Mouse (Mus musculus): Measurements from ENCODE around the gene Garnl3. TPM values are rescaled to one million over a fixed set of nuclear protein-coding genes. Genes with fewer than 3 reads are reported as not detected.

Garnl3 gene
- total RNA-seq, 1 experiment: 8.5 TPM

- Histone ChIP-seq H3K4me3 (ENCODE audit: insufficient read depth in 1 of 2, low read depth in 1 of 2, low read length in 2 of 2, poor library complexity in 1 of 2, severe bottlenecking in 1 of 2) (no peak overlapping the region), H3K36me3 (ENCODE audit: control insufficient read depth, insufficient read depth, low read length, poor library complexity, severe bottlenecking) (no peaks in the 10 kb centered on the region), H3K27ac (ENCODE audit: insufficient read depth, low read depth, low read length, poor library complexity, severe bottlenecking) (no peak overlapping the region), H3K4me1 (ENCODE audit: control insufficient read depth in 2 of 2, insufficient read depth in 2 of 2, low read length in 2 of 2, poor library complexity in 1 of 2) (no peaks in the 10 kb centered on the region), H3K9me3 (ENCODE audit: control insufficient read depth, insufficient read depth, low read depth, low read length) (no peaks in the 10 kb centered on the region), H3K9ac (ENCODE audit: insufficient read depth, low read depth, low read length, poor library complexity, severe bottlenecking) (no peak overlapping the region)
- in situ Hi-C loops (cut with MboI; ENCODE audit: low sequenced_read_pairs in 2 of 2, unreplicated experiment in 2 of 2): no loop called here
- TF ChIP-seq ZC3H11A (IDR thresholded peaks at IDR 0.05; ENCODE audit: borderline replicate concordance, low read depth, low read length) (no peak), ZNF384 (IDR thresholded peaks at IDR 0.05; ENCODE audit: low read depth, low read length) (no peak), HCFC1 (IDR thresholded peaks at IDR 0.05; ENCODE audit: borderline replicate concordance, insufficient read depth, low read length) (no peak), CHD2 (IDR thresholded peaks at IDR 0.05; ENCODE audit: low read depth, low read length) (no peak), MAFK (IDR thresholded peaks at IDR 0.05; ENCODE audit: insufficient read depth, low read depth, low read length) (no peak)
- DNase-seq (ENCODE audit: low read depth, low spot score): no peak
Observed at GRCm38 (mm10) chr2:33045899-33046298, 85.6 kb downstream of the Garnl3 start.

GRCm38 (mm10) chr2:33042781-33043180 lies 88.7 kb downstream of the Garnl3 start:
- Histone ChIP-seq H3K9me3 (ENCODE audit: control insufficient read depth, insufficient read depth, low read depth, low read length) (no peaks in the 10 kb centered on the region), H3K27ac (ENCODE audit: insufficient read depth, low read depth, low read length, poor library complexity, severe bottlenecking) (no peak overlapping the region), H3K9ac (ENCODE audit: insufficient read depth, low read depth, low read length, poor library complexity, severe bottlenecking) (no peak overlapping the region), H3K36me3 (ENCODE audit: control insufficient read depth, insufficient read depth, low read length, poor library complexity, severe bottlenecking) (no peaks in the 10 kb centered on the region), H3K4me1 (ENCODE audit: control insufficient read depth in 2 of 2, insufficient read depth in 2 of 2, low read length in 2 of 2, poor library complexity in 1 of 2) (no peaks in the 10 kb centered on the region), H3K4me3 (ENCODE audit: insufficient read depth in 1 of 2, low read depth in 1 of 2, low read length in 2 of 2, poor library complexity in 1 of 2, severe bottlenecking in 1 of 2) (no peak overlapping the region)
- TF ChIP-seq CHD2 (IDR thresholded peaks at IDR 0.05; ENCODE audit: low read depth, low read length) (no peak), MAFK (IDR thresholded peaks at IDR 0.05; ENCODE audit: insufficient read depth, low read depth, low read length) (no peak), ZNF384 (IDR thresholded peaks at IDR 0.05; ENCODE audit: low read depth, low read length) (no peak), ZC3H11A (IDR thresholded peaks at IDR 0.05; ENCODE audit: borderline replicate concordance, low read depth, low read length) (no peak), HCFC1 (IDR thresholded peaks at IDR 0.05; ENCODE audit: borderline replicate concordance, insufficient read depth, low read length) (no peak)
- DNase-seq (ENCODE audit: low read depth, low spot score): no peak
- in situ Hi-C loops (cut with MboI; ENCODE audit: low sequenced_read_pairs in 2 of 2, unreplicated experiment in 2 of 2): no loop called here

GRCm38 (mm10) chr2:33041571-33041970 lies 89.9 kb downstream of the Garnl3 start:
- no peaks in the 10 kb centered on the region for H3K36me3 ChIP-seq (ENCODE audit: control insufficient read depth, insufficient read depth, low read length, poor library complexity, severe bottlenecking)
- H3K9ac ChIP-seq (ENCODE audit: insufficient read depth, low read depth, low read length, poor library complexity, severe bottlenecking): no peak overlapping the region
- no peak overlapping the region for H3K4me3 ChIP-seq (ENCODE audit: insufficient read depth in 1 of 2, low read depth in 1 of 2, low read length in 2 of 2, poor library complexity in 1 of 2, severe bottlenecking in 1 of 2)
- TF ChIP-seq ZNF384 (IDR thresholded peaks at IDR 0.05; ENCODE audit: low read depth, low read length) (no peak), CHD2 (IDR thresholded peaks at IDR 0.05; ENCODE audit: low read depth, low read length) (no peak), MAFK (IDR thresholded peaks at IDR 0.05; ENCODE audit: insufficient read depth, low read depth, low read length) (no peak)
- DNase-seq (ENCODE audit: low read depth, low spot score): no peak
- no peaks in the 10 kb centered on the region for H3K4me1 ChIP-seq (ENCODE audit: control insufficient read depth in 2 of 2, insufficient read depth in 2 of 2, low read length in 2 of 2, poor library complexity in 1 of 2)
- in situ Hi-C loops (cut with MboI; ENCODE audit: low sequenced_read_pairs in 2 of 2, unreplicated experiment in 2 of 2): no loop called here
- no peaks in the 10 kb centered on the region for H3K9me3 ChIP-seq (ENCODE audit: control insufficient read depth, insufficient read depth, low read depth, low read length)
- no peak overlapping the region for H3K27ac ChIP-seq (ENCODE audit: insufficient read depth, low read depth, low read length, poor library complexity, severe bottlenecking)

- TF ChIP-seq CHD2 (IDR thresholded peaks at IDR 0.05; ENCODE audit: low read depth, low read length) (no peak), MAFK (IDR thresholded peaks at IDR 0.05; ENCODE audit: insufficient read depth, low read depth, low read length) (no peak), HCFC1 (IDR thresholded peaks at IDR 0.05; ENCODE audit: borderline replicate concordance, insufficient read depth, low read length) (no peak), ZC3H11A (IDR thresholded peaks at IDR 0.05; ENCODE audit: borderline replicate concordance, low read depth, low read length) (no peak), ZNF384 (IDR thresholded peaks at IDR 0.05; ENCODE audit: low read depth, low read length) (no peak)
- no peak overlapping the region for H3K4me3 ChIP-seq (ENCODE audit: insufficient read depth in 1 of 2, low read depth in 1 of 2, low read length in 2 of 2, poor library complexity in 1 of 2, severe bottlenecking in 1 of 2)
- in situ Hi-C loops (cut with MboI; ENCODE audit: low sequenced_read_pairs in 2 of 2, unreplicated experiment in 2 of 2): no loop called here
- no peak overlapping the region for H3K27ac ChIP-seq (ENCODE audit: insufficient read depth, low read depth, low read length, poor library complexity, severe bottlenecking)
- DNase-seq (ENCODE audit: low read depth, low spot score): no peak
- H3K9ac ChIP-seq (ENCODE audit: insufficient read depth, low read depth, low read length, poor library complexity, severe bottlenecking): no peak overlapping the region
- no peaks in the 10 kb centered on the region for H3K36me3 ChIP-seq (ENCODE audit: control insufficient read depth, insufficient read depth, low read length, poor library complexity, severe bottlenecking)
- no peaks in the 10 kb centered on the region for H3K4me1 ChIP-seq (ENCODE audit: control insufficient read depth in 2 of 2, insufficient read depth in 2 of 2, low read length in 2 of 2, poor library complexity in 1 of 2)
- no peaks in the 10 kb centered on the region for H3K9me3 ChIP-seq (ENCODE audit: control insufficient read depth, insufficient read depth, low read depth, low read length)
Observed at GRCm38 (mm10) chr2:33037429-33037828, 94.0 kb downstream of the Garnl3 start.

- no peak overlapping the region for H3K9ac ChIP-seq (ENCODE audit: insufficient read depth, low read depth, low read length, poor library complexity, severe bottlenecking)
- no peak overlapping the region for H3K4me3 ChIP-seq (ENCODE audit: insufficient read depth in 1 of 2, low read depth in 1 of 2, low read length in 2 of 2, poor library complexity in 1 of 2, severe bottlenecking in 1 of 2)
- in situ Hi-C loops (cut with MboI; ENCODE audit: low sequenced_read_pairs in 2 of 2, unreplicated experiment in 2 of 2): no loop called here
- H3K9me3 ChIP-seq (ENCODE audit: control insufficient read depth, insufficient read depth, low read depth, low read length): no peaks in the 10 kb centered on the region
- no peak overlapping the region for H3K27ac ChIP-seq (ENCODE audit: insufficient read depth, low read depth, low read length, poor library complexity, severe bottlenecking)
- no peaks in the 10 kb centered on the region for H3K4me1 ChIP-seq (ENCODE audit: control insufficient read depth in 2 of 2, insufficient read depth in 2 of 2, low read length in 2 of 2, poor library complexity in 1 of 2)
- no peak for TF ChIP-seq MAFK (IDR thresholded peaks at IDR 0.05; ENCODE audit: insufficient read depth, low read depth, low read length)
- DNase-seq (ENCODE audit: low read depth, low spot score): no peak
- no peaks in the 10 kb centered on the region; the same call in 1 of the 2 replicates for H3K36me3 ChIP-seq (ENCODE audit: control insufficient read depth, insufficient read depth, low read length, poor library complexity, severe bottlenecking)
Observed at GRCm38 (mm10) chr2:33035297-33035696, 96.2 kb downstream of the Garnl3 start.

Data from ES-E14 (cell line).